Comparison of ENCODE assay signal across 8 mouse cellular contexts in the genomic region with DNA sequence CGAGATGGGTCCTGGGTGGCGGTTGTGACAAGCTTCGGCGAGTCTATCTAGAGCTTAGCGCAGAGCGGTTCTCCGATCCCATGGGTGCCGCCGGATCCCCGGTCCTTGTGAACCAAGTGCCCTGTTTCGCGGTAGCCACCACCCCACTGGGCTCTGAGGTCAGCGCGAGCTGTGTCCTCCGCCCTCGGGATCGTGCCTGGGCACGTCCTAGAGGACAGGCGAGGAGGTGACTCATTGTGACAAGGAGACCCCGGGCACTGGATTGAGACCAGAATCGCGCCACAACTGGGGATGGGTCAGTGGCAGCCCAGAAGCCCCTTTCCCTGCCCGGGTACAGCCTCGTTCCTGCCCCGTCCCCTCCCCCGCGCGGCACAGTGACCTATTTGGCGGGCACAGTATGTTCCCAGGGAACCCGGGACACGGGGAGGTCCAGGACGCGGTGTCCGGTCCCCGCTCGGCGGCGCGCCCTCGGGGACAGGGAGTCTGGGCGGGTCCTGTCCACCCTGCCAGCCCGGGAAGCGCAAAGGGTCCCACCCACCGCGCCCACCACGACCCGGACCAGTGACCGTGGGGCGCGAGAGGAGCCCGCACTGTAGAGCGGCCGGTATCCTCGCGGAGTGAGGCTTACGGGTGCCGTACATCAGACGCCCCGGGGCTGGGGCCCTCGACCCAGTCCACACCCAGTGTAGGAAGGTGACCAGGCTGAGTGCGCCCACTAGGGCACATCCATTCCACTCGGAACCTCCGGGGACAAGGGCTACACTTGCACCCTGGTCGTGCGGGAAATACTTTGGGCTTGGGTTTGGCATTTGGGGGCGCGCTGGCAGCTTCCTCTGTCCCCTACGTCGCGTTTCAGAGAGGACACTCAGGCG. TPM values are rescaled to one million over a fixed set of nuclear protein-coding genes. Genes with fewer than 3 reads are reported as not detected.
A peak's percentile ranks its signal among the peaks of the same experiment; 100 is the strongest.
DNase-seq lines count a peak whose midpoint lies in the region; ATAC-seq and TF ChIP-seq lines count a peak whose summit lies in the region.

No protein-coding gene starts in this region.

- H3K9ac ChIP-seq in intestine, postnatal 0 days (ENCODE audit: low read depth, low read length) = peak overlapping the region; percentile 70
- H3K9ac ChIP-seq in liver, embryonic 14.5 days (replicated peaks) = peak overlapping the region; percentile 51

- no peaks in the 10 kb centered on the region for H3K9me3 ChIP-seq in intestine, postnatal 0 days (ENCODE audit: control insufficient read depth)
- H3K9me3 ChIP-seq in liver, embryonic 14.5 days (ENCODE audit: control insufficient read depth, low read length) = no peaks in the 10 kb centered on the region

- peaks cover 13% of the 10 kb centered on the region; the same call in 1 of the 2 replicates for H3K36me3 ChIP-seq in intestine, postnatal 0 days (ENCODE audit: control insufficient read depth, insufficient read depth)
- H3K36me3 ChIP-seq in liver, embryonic 14.5 days (replicated peaks; ENCODE audit: control insufficient read depth, insufficient read depth, low read depth) = no peaks in the 10 kb centered on the region
- H3K36me3 ChIP-seq in testis, adult 2 months (ENCODE audit: control insufficient read depth, insufficient read depth, low read length) = no peaks in the 10 kb centered on the region

- H3K27ac ChIP-seq in intestine, postnatal 0 days (ENCODE audit: low read depth, low read length) = peak overlapping the region; percentile 89
- H3K27ac ChIP-seq in liver, embryonic 14.5 days = no peak overlapping the region
- no peak overlapping the region for H3K27ac ChIP-seq in testis, adult 2 months (ENCODE audit: control insufficient read depth, insufficient read depth, low read depth, low read length)

- peak; percentile 3; the same call in 1 of the 2 replicates for ATAC-seq in granulocyte monocyte progenitor cell, adult 5-6 weeks (replicated peaks; ENCODE audit: poor library complexity, severe bottlenecking)
- ATAC-seq in intestine, postnatal 0 days = peak; percentile 46
- peak; percentile 4; the same call in 1 of the 2 replicates for ATAC-seq in liver, embryonic 14.5 days (ENCODE audit: insufficient read depth)

- WGBS in intestine, postnatal 0 days = under 1% methylated on average over 71 of the region's 71 CpGs
- 1% methylated on average over 71 of the region's 71 CpGs for WGBS in liver, embryonic 14.5 days (ENCODE audit: insufficient replicate concordance)

- TF ChIP-seq EP300 in liver, embryonic 14.5 days (IDR thresholded peaks at IDR 0.05; ENCODE audit: low read depth) = no peak

- DNase-seq in 3134 (ENCODE audit: extremely low read depth, insufficient read length, low spot score) = peak; percentile 87
- peak; percentile 73 to 84 for DNase-seq in adrenal gland, adult 18-20 months (ENCODE audit: low spot score in 2 of 2)
- peak; percentile 51 for DNase-seq in embryo, embryonic 9.5 days (ENCODE audit: extremely low spot score)
- no peak for DNase-seq in liver, embryonic 14.5 days (ENCODE audit: low read depth in 3 of 3, low spot score in 3 of 3)
- peak; percentile 64 for DNase-seq in neural tube, embryonic 10.5 days (ENCODE audit: extremely low spot score, low spot score)

- peak overlapping the region; percentile 65 for H3K4me3 ChIP-seq in intestine, postnatal 0 days (ENCODE audit: low read depth, low read length)
- H3K4me3 ChIP-seq in liver, embryonic 14.5 days (ENCODE audit: insufficient read depth in 1 of 2, low read depth in 2 of 2, low read length in 2 of 2) = peak overlapping the region; percentile 54 to 58
- H3K4me3 ChIP-seq in testis, adult 2 months (ENCODE audit: control insufficient read depth, low read depth, low read length) = peak overlapping the region; percentile 73

- TF ChIP-seq CTCF in intestine, postnatal 0 days (IDR thresholded peaks at IDR 0.05; ENCODE audit: low read depth) = 0 out of 2 replicates have a peak, but pooled peaks have one; percentile 19
- TF ChIP-seq CTCF in liver, embryonic 14.5 days (IDR thresholded peaks at IDR 0.05; ENCODE audit: low read depth) = no peak
- no peak for TF ChIP-seq CTCF in testis, adult 2 months (IDR thresholded peaks at IDR 0.05; ENCODE audit: control insufficient read depth, insufficient read depth, insufficient replicate concordance, low read depth, low read length)

- H3K4me1 ChIP-seq in intestine, postnatal 0 days (replicated peaks; ENCODE audit: control insufficient read depth, insufficient read depth, low read length) = no peaks in the 10 kb centered on the region
- peaks cover 1 to 4% of the 10 kb centered on the region in 2 experiments; a peak in 2 of 4 replicates for H3K4me1 ChIP-seq in liver, embryonic 14.5 days (replicated peaks; ENCODE audit: control insufficient read depth in 2 of 2, insufficient read depth in 2 of 2, low read length in 1 of 2)
- H3K4me1 ChIP-seq in testis, adult 2 months (ENCODE audit: control insufficient read depth, insufficient read depth, low read length) = peaks cover 31% of the 10 kb centered on the region

- no peak for TF ChIP-seq POLR2A in testis, adult 2 months (IDR thresholded peaks at IDR 0.05; ENCODE audit: control insufficient read depth, low read depth, low read length)

- peak overlapping the region; percentile 84 for H3K4me2 ChIP-seq in intestine, postnatal 0 days (replicated peaks; ENCODE audit: low read depth)
- H3K4me2 ChIP-seq in liver, embryonic 14.5 days (ENCODE audit: low read depth) = peak overlapping the region; percentile 65

- no peaks in the 10 kb centered on the region for H3K27me3 ChIP-seq in intestine, postnatal 0 days (replicated peaks; ENCODE audit: control insufficient read depth, insufficient read depth, low read length)
- peaks cover 30% of the 10 kb centered on the region for H3K27me3 ChIP-seq in liver, embryonic 14.5 days (ENCODE audit: control insufficient read depth, insufficient read depth, low read length)
- H3K27me3 ChIP-seq in testis, adult 2 months (ENCODE audit: control insufficient read depth, insufficient read depth, low read length) = no peaks in the 10 kb centered on the region

RNA-seq across cellular contexts. Expression of gene Cdkn1a, which starts 3.8 kb away (rescaled TPM):
- 100 to 1,000 TPM; 100 to 128 TPM for total RNA-seq in adrenal gland, adult 18-20 months (2021)
- 8.2 and 9.8 TPM in 2 replicates for total RNA-seq in granulocyte monocyte progenitor cell, adult 5-6 weeks (2014; fragmentation: Nextera tagmentation)
- total RNA-seq in granulocyte monocyte progenitor cell, adult 5-6 weeks (2017) = 1.3 and 3.2 TPM in 2 replicates
- 74.9 and 88.3 TPM in 2 replicates for polyA plus RNA-seq in intestine, postnatal 0 days (2015; fragmentation: Nextera tagmentation; extraction: Ambion mirVana)
- 2.6 and 3.0 TPM in 2 replicates for polyA plus RNA-seq in liver, embryonic 14.5 days (2012; rRNA removed)
- 6.5 and 7.0 TPM in 2 replicates for polyA plus RNA-seq in liver, embryonic 14.5 days (2014; fragmentation: Nextera tagmentation; extraction: Ambion mirVana)
- polyA plus RNA-seq in testis, adult 2 months (2012; rRNA removed) = 10.5 and 11.3 TPM in 2 replicates

RNA-seq across cellular contexts. Expression of gene Rab44, which starts 19.4 kb away (rescaled TPM):
- under 1 TPM; 0.20 to 0.54 TPM for total RNA-seq in adrenal gland, adult 18-20 months (2021)
- 318 and 350 TPM in 2 replicates for total RNA-seq in granulocyte monocyte progenitor cell, adult 5-6 weeks (2014; fragmentation: Nextera tagmentation)
- 315 and 369 TPM in 2 replicates for total RNA-seq in granulocyte monocyte progenitor cell, adult 5-6 weeks (2017)
- polyA plus RNA-seq in intestine, postnatal 0 days (2015; fragmentation: Nextera tagmentation; extraction: Ambion mirVana) = 0.20 TPM in 2 replicates
- polyA plus RNA-seq in liver, embryonic 14.5 days (2012; rRNA removed) = 11.5 and 12.8 TPM in 2 replicates
- polyA plus RNA-seq in liver, embryonic 14.5 days (2014; fragmentation: Nextera tagmentation; extraction: Ambion mirVana) = 3.7 and 4.1 TPM in 2 replicates
- 2.4 TPM in 1 of 2 replicates, not detected in the other for polyA plus RNA-seq in testis, adult 2 months (2012; rRNA removed)

Comparison
In these comparisons a context has a peak if more than half of its experiments do, and no peak if none do; other contexts are left out.
1. DNase-seq: peak in 3134 (single experiment), adrenal gland, adult 18-20 months (2 of 2), embryo, embryonic 9.5 days (single experiment) and neural tube, embryonic 10.5 days (single experiment); none in liver, embryonic 14.5 days (0 of 3).
2. Peak in every context shown above with its lines, with median percentiles within 50 percentile points of each other: ATAC-seq and H3K4me3 ChIP-seq.